Mouse (Mus musculus): ENCODE data around the gene Egfem1.

The Egfem1 gene

GRCm38 (mm10) chr3:29135176-29136064 is 53.6 kb downstream of the Egfem1 start:
- peak; percentile 17 for DNase-seq

DNA sequence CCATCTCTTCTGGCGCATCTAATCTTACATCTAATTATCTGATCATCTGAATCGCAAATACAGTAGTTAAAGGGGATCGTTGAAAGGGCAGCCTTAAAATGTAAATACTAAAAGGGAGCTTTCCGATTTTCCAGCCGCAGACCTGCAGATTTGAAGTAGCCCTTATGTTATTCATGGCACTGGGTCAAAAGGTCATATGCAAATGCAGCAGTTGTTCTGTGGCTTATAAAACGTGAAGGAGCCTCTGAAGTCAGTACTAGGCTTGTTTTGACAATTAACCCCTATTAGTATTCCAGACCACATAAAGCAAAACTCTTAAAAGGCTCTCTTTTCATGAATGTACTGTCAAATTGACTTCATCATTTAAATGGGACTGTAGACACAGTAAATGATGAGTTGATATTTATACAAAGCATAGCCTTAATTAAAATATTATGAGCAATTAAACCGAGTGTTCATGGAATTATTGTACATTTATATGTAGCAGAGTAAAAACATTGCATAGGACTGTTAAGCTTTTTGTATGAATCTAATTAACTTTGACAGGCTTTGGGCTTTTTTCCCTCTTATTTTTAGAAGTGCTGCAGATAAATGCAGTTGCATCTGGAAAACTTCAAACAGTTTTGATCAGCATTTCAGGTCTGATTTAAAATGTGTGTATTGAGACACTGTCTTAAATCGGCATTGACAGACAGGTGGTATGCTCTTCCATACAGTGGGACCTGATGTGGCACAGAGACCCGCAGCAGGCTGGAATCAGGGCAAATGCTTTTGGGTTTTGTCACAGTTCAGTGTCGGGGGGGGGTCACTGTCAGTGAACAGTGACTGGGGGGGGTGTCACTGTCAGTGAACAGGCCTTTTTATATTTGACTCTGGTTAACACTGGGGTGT is 54.5 kb downstream of the Egfem1 start:
- DNase-seq, result no peak

DNA sequence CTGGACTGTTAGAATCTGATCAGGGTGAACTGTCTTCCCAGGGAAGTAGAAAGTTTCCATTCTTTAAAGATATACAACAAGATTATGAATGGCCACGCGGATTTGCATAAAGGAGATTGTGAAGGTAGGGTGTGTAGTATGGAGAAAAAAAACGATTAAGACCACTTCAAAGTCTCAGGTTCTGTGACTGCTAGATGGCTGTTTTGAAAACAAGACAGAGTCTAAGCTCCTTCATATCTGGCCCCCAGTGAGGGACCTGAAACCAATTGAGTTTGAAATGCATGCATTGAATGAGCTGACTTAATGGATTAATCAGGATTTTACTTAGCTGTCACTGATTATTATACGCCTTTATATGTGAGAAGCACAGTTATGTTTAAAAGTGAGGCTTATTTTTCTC is 86.6 kb downstream of the Egfem1 start:
- no peak for DNase-seq

DNA sequence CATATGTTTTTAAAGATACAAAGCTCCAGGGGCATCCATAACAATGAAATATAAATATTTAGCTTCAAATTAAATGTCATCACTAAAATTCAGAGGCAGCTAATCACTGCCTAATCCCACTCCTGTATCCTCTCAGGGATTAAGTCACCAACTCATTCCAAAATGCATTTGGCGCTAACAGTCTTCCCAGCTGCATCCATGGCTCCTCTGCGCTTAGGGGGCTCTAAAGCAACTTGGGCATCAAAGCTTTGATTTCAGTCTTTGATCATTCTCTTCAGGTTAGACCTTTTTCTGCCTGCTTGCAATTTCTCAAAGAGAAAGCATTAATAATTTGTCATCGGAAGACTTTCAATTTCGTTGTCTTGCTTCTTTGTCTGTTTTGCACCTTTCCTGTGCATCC is 87.2 kb downstream of the Egfem1 start:
- no peak for DNase-seq

DNA sequence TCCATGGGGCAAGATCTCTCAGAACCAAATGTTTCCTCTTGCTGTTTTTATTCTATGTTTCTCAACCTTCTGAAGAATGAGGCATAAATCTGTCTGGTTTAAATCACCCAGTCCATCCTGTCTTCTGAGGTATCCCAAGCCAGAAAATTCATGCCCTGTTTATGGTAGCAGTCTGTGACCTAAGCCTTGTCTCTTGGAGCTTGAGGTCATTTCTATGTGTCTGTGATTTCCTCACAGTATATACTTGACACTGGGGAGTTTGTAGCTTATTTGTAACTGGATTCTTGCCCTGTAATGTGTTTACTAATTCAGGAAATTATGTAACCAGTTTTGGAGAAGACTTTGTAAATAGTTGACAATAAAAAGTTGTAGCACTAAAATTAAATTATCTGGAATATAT is 95.2 kb downstream of the Egfem1 start:
- DNase-seq, result no peak

GRCm38 (mm10) chr3:29182988-29183387 is 101.2 kb downstream of the Egfem1 start:
- DNase-seq, result no peak

GRCm38 (mm10) chr3:29183615-29184198 is 101.9 kb downstream of the Egfem1 start:
- DNase-seq, result no peak

- no peak for DNase-seq
These were observed 102.8 kb downstream of the Egfem1 start for GRCm38 (mm10) chr3:29184486-29185241.

GRCm38 (mm10) chr3:29190263-29190662 is 108.4 kb downstream of the Egfem1 start:
- no peak for DNase-seq

DNA sequence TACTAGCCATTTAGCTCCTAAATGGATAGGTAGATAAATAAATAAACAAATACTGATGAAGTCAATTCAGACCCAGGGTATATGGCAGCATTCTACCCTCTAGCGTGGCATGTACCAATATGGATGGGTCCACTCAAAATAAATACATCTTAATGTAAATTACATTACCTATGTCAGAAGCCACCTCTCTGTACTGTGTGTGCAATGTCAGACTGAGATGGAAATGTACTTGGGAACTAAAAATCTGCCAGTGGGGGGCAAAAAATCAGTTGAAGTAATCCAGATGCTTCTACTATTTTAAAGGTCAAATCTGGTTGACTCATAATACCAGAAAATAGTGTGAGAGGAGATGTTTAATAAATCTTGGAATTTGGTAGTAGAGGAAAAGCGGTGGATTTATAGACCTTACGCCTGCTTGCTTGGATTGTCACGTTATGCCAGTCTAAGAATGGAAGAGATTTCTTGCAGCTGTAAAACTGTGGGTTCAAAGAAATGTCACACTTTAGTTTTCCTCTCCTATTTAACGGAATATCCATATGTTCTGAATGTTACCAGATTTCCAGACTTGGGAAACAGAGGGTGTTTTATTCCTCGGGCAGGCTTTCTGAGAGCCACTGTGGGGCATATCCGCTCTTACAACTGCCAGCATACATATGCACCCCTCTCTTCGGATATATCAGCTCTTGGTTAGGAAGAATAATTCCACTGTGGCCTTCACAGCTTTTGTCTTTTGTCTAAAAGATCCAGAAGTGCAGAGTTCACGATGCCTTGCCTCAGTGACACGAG is 116.1 kb downstream of the Egfem1 start:
- DNase-seq, result peak; percentile 17

DNA sequence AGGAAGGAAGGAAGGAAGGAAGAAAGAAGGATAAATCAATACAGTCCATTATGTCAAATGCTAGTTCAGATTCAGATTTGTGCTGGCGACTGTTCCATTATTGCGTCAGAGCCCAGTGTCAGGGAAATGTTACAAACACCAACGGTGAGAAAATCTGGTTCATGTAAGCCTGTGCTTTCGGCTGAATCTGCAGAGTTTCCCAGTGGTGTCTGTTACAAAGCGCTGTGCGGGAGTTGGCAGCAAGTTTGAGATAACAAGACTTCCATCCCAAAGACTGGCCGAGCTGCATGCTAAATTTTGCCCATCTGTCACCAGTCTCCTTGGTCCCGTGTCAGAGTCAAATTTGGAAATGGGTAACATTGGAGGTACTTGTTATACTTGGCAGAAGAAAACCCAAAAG is 118.8 kb downstream of the Egfem1 start:
- DNase-seq, result no peak

DNA sequence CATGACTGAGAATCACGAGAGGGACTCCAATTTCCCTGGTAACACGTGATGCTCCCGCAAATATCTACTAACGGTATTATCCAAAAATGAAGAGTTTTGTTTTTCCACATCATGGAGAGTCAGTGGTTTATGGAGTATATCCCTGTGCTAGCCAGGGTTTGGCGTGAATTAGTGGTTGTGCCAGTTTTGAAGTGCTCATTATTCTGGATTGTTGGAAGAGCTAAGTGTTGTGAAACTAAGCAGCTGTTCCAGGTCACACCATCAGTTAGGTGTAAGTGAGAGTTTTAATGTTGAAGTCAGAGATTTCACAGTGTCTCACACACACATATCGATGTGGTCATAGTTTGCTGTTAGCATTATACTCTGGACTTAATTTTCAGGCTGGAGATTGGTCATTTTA is 120.7 kb downstream of the Egfem1 start:
- no peak for DNase-seq

DNA sequence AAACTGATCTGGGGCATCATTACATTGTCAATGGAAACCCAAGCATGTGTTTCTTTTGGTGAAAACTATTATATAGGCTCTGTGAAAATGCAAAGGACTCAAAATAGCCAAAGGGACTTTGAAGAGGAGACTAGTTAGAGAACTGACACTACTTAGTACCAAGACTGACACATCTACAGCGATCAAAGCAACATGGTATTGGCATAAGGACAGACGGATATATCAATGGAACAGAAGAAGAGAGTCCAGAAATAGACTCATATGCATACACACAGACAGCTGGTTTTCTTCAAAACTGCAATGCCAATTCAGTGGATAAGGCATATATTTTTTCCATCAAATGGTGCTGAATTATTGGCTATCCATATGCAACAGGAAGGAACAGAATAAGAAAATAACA is 140.6 kb downstream of the Egfem1 start:
- no peak for DNase-seq

DNA sequence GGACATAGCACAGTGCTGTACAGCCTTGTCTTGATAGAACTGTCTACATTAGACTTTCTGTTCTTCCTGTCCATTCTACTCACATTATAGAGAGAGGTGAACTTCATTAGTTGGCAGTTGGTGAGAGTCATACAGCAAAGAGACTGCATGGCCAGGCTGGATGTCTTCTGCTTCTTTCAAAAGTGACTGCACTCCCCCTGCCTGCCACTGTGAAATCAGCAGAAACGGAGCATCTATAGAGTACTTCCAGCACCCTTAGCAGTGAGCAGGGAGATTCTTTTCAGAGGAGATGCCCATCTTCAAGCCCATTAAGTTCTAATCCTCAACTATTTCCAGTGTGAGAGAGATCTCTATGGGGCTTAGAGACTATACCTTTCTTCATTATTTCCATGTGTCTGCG is 147.9 kb downstream of the Egfem1 start:
- no peak for DNase-seq

- DNase-seq, result no peak
These were observed 153.7 kb downstream of the Egfem1 start for GRCm38 (mm10) chr3:29235477-29235876.

DNA sequence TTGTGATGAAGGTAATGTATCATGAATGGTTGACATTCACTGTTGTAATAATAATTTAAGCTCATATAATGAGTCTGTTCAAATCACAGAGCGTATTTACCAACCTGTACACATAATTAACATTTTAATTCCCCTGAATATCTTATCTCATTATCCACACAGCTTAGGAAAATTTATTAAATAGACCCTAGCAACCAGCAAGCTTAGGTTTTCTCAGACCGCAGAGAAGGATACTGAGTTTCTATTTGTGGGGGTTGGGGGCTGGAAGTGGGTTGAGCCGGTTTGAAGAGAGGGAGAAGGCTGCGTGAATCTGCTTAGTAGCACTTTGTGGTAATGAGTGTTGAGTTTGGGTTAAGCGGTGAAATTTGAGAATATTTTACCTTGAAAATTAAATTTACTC is 154.7 kb downstream of the Egfem1 start:
- DNase-seq, result no peak

- DNase-seq, result no peak
These were observed 161.8 kb downstream of the Egfem1 start for GRCm38 (mm10) chr3:29243600-29243999.

- no peak for DNase-seq
These were observed 209.8 kb downstream of the Egfem1 start for GRCm38 (mm10) chr3:29291633-29292032.

- no peak for DNase-seq
These were observed 210.4 kb downstream of the Egfem1 start for GRCm38 (mm10) chr3:29292251-29292650.

GRCm38 (mm10) chr3:29293230-29293629 is 211.4 kb downstream of the Egfem1 start:
- DNase-seq, result no peak

GRCm38 (mm10) chr3:29342223-29342791 is 260.5 kb downstream of the Egfem1 start:
- DNase-seq, result no peak

DNA sequence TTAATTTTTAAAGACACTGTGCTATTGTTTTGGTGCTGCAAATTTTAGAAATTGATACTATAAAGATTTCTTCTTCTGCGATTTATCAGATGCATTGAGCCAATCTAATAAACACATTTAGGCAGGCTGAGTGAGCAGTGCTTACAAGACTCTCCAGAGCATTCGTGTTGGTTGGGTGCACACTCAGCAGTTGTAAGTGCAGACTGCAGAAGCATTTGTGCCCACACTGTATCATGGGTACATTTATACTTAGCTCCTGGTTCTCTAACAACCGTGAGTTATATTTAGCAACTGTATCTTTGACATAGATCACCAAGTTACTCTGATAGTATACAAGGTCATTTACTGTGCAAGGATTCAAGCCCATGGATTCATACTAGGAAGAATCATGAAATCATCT is 264.0 kb downstream of the Egfem1 start:
- peak; percentile 15 for DNase-seq
